ENCODE assay signal across 28 mouse cellular contexts in genomic region chr9:111608762-111609161, GRCm38 (mm10).
DNase-seq lines count a peak whose midpoint lies in the region; ATAC-seq and TF ChIP-seq lines count a peak whose summit lies in the region.
"Had no signal": no experiment of that assay in that cellular context is flagged by ENCODE, and none has a peak within 500 bp of the region (broad histone marks: within the 10 kb centered on the region; RNA-seq: fewer than 3 reads in every experiment).

No protein-coding gene starts in this region.

- H3K4me2 ChIP-seq in kidney, postnatal 0 days (ENCODE audit: low read length), result 0 out of 2 replicates have a peak overlapping the region, but pooled peaks have one; percentile 1
- H3K4me2 ChIP-seq: embryonic facial prominence, embryonic 13.5 days; forebrain, embryonic 15.5 days; heart, embryonic 12.5 days; hindbrain, embryonic 14.5 days; midbrain, embryonic 12.5 days; neural tube, embryonic 12.5 days had no signal

- H3K4me3 ChIP-seq in kidney, postnatal 0 days (replicated peaks; ENCODE audit: low read depth, low read length), result no peak overlapping the region
- H3K4me3 ChIP-seq: embryonic facial prominence, embryonic 13.5 days; forebrain, embryonic 10.5 days; forebrain, embryonic 15.5 days; heart, embryonic 12.5 days; megakaryocyte, embryonic 14.5 days; midbrain, embryonic 12.5 days; myocyte; neural tube, embryonic 12.5 days had no signal

- no peaks in the 10 kb centered on the region for H3K9me3 ChIP-seq in kidney, postnatal 0 days (replicated peaks; ENCODE audit: low read length)
- H3K9me3 ChIP-seq: embryonic facial prominence, embryonic 13.5 days; forebrain, embryonic 10.5 days; forebrain, embryonic 15.5 days; heart, embryonic 12.5 days; midbrain, embryonic 12.5 days; neural tube, embryonic 12.5 days had no signal

- H3K27ac ChIP-seq in kidney, postnatal 0 days, result no peak overlapping the region
- H3K27ac ChIP-seq: embryonic facial prominence, embryonic 13.5 days; forebrain, embryonic 10.5 days; forebrain, embryonic 15.5 days; hindbrain, embryonic 14.5 days; midbrain, embryonic 12.5 days; neural tube, embryonic 12.5 days; stomach, postnatal 0 days had no signal

- H3K36me3 ChIP-seq in kidney, postnatal 0 days (ENCODE audit: insufficient read depth, low read length), result no peaks in the 10 kb centered on the region
- H3K36me3 ChIP-seq: embryonic facial prominence, embryonic 13.5 days; forebrain, embryonic 10.5 days; forebrain, embryonic 15.5 days; heart, embryonic 12.5 days; midbrain, embryonic 12.5 days; neural tube, embryonic 12.5 days had no signal

- no peaks in the 10 kb centered on the region for H3K27me3 ChIP-seq in kidney, postnatal 0 days (ENCODE audit: insufficient read depth, low read length)
- H3K27me3 ChIP-seq: embryonic facial prominence, embryonic 13.5 days; forebrain, embryonic 15.5 days; heart, embryonic 12.5 days; megakaryocyte, embryonic 14.5 days; midbrain, embryonic 12.5 days; neural tube, embryonic 12.5 days had no signal

- DNase-seq in adrenal gland, adult (ENCODE audit: inconsistent age in 2 of 2, low spot score in 1 of 2), result peak; percentile 24 to 76
- no peak for DNase-seq in adrenal gland, postnatal 4 days (ENCODE audit: low spot score in 2 of 2)
- DNase-seq in kidney, postnatal 0 days (ENCODE audit: low spot score), result peak; percentile 27
- DNase-seq in kidney, postnatal 10 days, result no peak
- DNase-seq in 416B (ENCODE audit: low read depth), result peak; percentile 48
- peak; percentile 18 for DNase-seq in adrenal gland, postnatal 10 days
- no peak for DNase-seq in cerebellum, adult 18-20 months
- no peak for DNase-seq in thymus, adult 18-20 months
- DNase-seq: cerebellum, adult 11 months; cerebellum, adult 9-11 months; embryo, embryonic 11 days; gastrocnemius, postnatal 25 days; heart, adult 18-20 months; kidney, postnatal 25 days; lung, postnatal 14 days; right cerebral cortex, adult 18-20 months; spleen, adult 18-20 months had no signal

- 26% methylated on average over 6 of the region's 6 CpGs for WGBS in kidney, postnatal 0 days

- no peak for TF ChIP-seq CTCF in kidney, postnatal 0 days (IDR thresholded peaks at IDR 0.05; ENCODE audit: low read depth)

- H3K9ac ChIP-seq in kidney, postnatal 0 days (ENCODE audit: low read depth, low read length), result no peak overlapping the region
- H3K9ac ChIP-seq: embryonic facial prominence, embryonic 13.5 days; forebrain, embryonic 15.5 days; heart, embryonic 12.5 days; hindbrain, embryonic 14.5 days; midbrain, embryonic 12.5 days; neural tube, embryonic 12.5 days had no signal

- H3K4me1 ChIP-seq in kidney, postnatal 0 days (replicated peaks; ENCODE audit: insufficient read depth, low read length), result 0 out of 2 replicates have a peak, but pooled peaks cover 3% of the 10 kb centered on the region
- H3K4me1 ChIP-seq: embryonic facial prominence, embryonic 13.5 days; forebrain, embryonic 10.5 days; forebrain, embryonic 15.5 days; megakaryocyte, embryonic 14.5 days; midbrain, embryonic 12.5 days; neural tube, embryonic 12.5 days had no signal

- peak; percentile 40; the same call in 1 of the 2 replicates for ATAC-seq in kidney, postnatal 0 days (replicated peaks; ENCODE audit: low FRiP score, low read depth)
- ATAC-seq: forebrain, embryonic 15.5 days; inflammation-experienced regulatory T-cells, adult 6 months had no signal

Comparison
In these comparisons a context has a peak if more than half of its experiments do, and no peak if none do; other contexts are left out.
1. DNase-seq: peak in adrenal gland, adult (2 of 2), kidney, postnatal 0 days (single experiment), 416B (single experiment) and adrenal gland, postnatal 10 days (single experiment); none in adrenal gland, postnatal 4 days (0 of 2), kidney, postnatal 10 days (single experiment), cerebellum, adult 18-20 months (0 of 2) and thymus, adult 18-20 months (0 of 2).